ENCODE assay signal across 29 mouse cellular contexts in genomic region chr1:77929552-77929951, GRCm38 (mm10).
DNase-seq lines count a peak whose midpoint lies in the region; ATAC-seq and TF ChIP-seq lines count a peak whose summit lies in the region.
"Had no signal": no experiment of that assay in that cellular context is flagged by ENCODE, and none has a peak within 500 bp of the region (broad histone marks: within the 10 kb centered on the region; RNA-seq: fewer than 3 reads in every experiment).

No protein-coding gene starts in this region.

- H3K9ac ChIP-seq in forebrain, embryonic 13.5 days = no peak overlapping the region
- H3K9ac ChIP-seq in forebrain, embryonic 11.5 days (ENCODE audit: low read length) = no peak overlapping the region
- 0 out of 2 replicates have a peak overlapping the region, but pooled peaks have one; percentile 10 for H3K9ac ChIP-seq in hindbrain, embryonic 16.5 days (ENCODE audit: low read depth, low read length)
- H3K9ac ChIP-seq in hindbrain, embryonic 12.5 days = no peak overlapping the region
- H3K9ac ChIP-seq in midbrain, embryonic 14.5 days (replicated peaks; ENCODE audit: low read length) = no peak overlapping the region
- H3K9ac ChIP-seq in midbrain, postnatal 0 days (replicated peaks; ENCODE audit: low read length, poor library complexity, severe bottlenecking) = no peak overlapping the region
- H3K9ac ChIP-seq in neural tube, embryonic 14.5 days (replicated peaks; ENCODE audit: low read depth, low read length) = no peak overlapping the region
- H3K9ac ChIP-seq: embryonic facial prominence, embryonic 15.5 days; heart, embryonic 12.5 days; limb, embryonic 15.5 days; liver, embryonic 13.5 days; stomach, embryonic 15.5 days had no signal

- no peak overlapping the region for H3K4me3 ChIP-seq in forebrain, embryonic 13.5 days
- no peak overlapping the region for H3K4me3 ChIP-seq in forebrain, embryonic 11.5 days (ENCODE audit: low read depth, low read length)
- no peak overlapping the region for H3K4me3 ChIP-seq in hindbrain, embryonic 16.5 days (ENCODE audit: low read length)
- no peak overlapping the region for H3K4me3 ChIP-seq in hindbrain, embryonic 12.5 days
- H3K4me3 ChIP-seq in midbrain, embryonic 14.5 days (replicated peaks; ENCODE audit: low read depth, low read length) = no peak overlapping the region
- no peak overlapping the region for H3K4me3 ChIP-seq in midbrain, postnatal 0 days (ENCODE audit: low read depth, low read length)
- H3K4me3 ChIP-seq in neural tube, embryonic 14.5 days (ENCODE audit: low read depth, low read length) = no peak overlapping the region
- H3K4me3 ChIP-seq: embryonic facial prominence, embryonic 10.5 days; embryonic facial prominence, embryonic 15.5 days; heart, adult 2 months; heart, embryonic 12.5 days; layer of hippocampus, adult 2 months; limb, embryonic 15.5 days; liver, embryonic 13.5 days; megakaryocyte, embryonic 14.5 days; stomach, embryonic 15.5 days had no signal

- H3K4me1 ChIP-seq in forebrain, embryonic 13.5 days = peaks cover 11% of the 10 kb centered on the region
- no peaks in the 10 kb centered on the region for H3K4me1 ChIP-seq in forebrain, embryonic 11.5 days (replicated peaks; ENCODE audit: control insufficient read depth, insufficient read depth, low read length)
- no peaks in the 10 kb centered on the region for H3K4me1 ChIP-seq in hindbrain, embryonic 16.5 days (ENCODE audit: control insufficient read depth, insufficient read depth, low read depth, low read length)
- peaks cover 6% of the 10 kb centered on the region for H3K4me1 ChIP-seq in hindbrain, embryonic 12.5 days
- peaks cover 4% of the 10 kb centered on the region; the same call in 1 of the 2 replicates for H3K4me1 ChIP-seq in midbrain, embryonic 14.5 days (ENCODE audit: control insufficient read depth, insufficient read depth, low read length)
- peaks cover 4% of the 10 kb centered on the region; the same call in 1 of the 2 replicates for H3K4me1 ChIP-seq in midbrain, postnatal 0 days (ENCODE audit: insufficient read depth, low read length)
- peaks cover 4% of the 10 kb centered on the region; the same call in 1 of the 2 replicates for H3K4me1 ChIP-seq in neural tube, embryonic 14.5 days (ENCODE audit: control insufficient read depth, insufficient read depth, low read length)
- H3K4me1 ChIP-seq: embryonic facial prominence, embryonic 15.5 days; limb, embryonic 15.5 days; liver, embryonic 13.5 days; megakaryocyte, embryonic 14.5 days; stomach, embryonic 15.5 days had no signal

- ATAC-seq in forebrain, embryonic 13.5 days = 0 out of 2 replicates have a peak, but pooled peaks have one; percentile 43
- no peak for ATAC-seq in forebrain, embryonic 11.5 days (replicated peaks; ENCODE audit: low FRiP score)
- ATAC-seq in hindbrain, embryonic 16.5 days = no peak
- ATAC-seq in hindbrain, embryonic 12.5 days (ENCODE audit: low FRiP score) = no peak
- no peak for ATAC-seq in midbrain, embryonic 14.5 days (ENCODE audit: low FRiP score, low TSS enrichment)
- ATAC-seq in midbrain, postnatal 0 days (ENCODE audit: low FRiP score) = no peak
- ATAC-seq in neural tube, embryonic 14.5 days (ENCODE audit: low read depth) = peak; percentile 36; the same call in 1 of the 2 replicates
- ATAC-seq: activated CD4-positive, CD25-positive, alpha-beta regulatory T cell, adult 4 months; intestine, embryonic 16.5 days; lung, postnatal 0 days had no signal

- no peak for TF ChIP-seq CTCF in midbrain, postnatal 0 days (IDR thresholded peaks at IDR 0.05)

- peak overlapping the region; percentile 12; the same call in 1 of the 2 replicates for H3K4me2 ChIP-seq in forebrain, embryonic 13.5 days
- H3K4me2 ChIP-seq in forebrain, embryonic 11.5 days (ENCODE audit: low read depth, low read length, severe bottlenecking) = no peak overlapping the region
- peak overlapping the region; percentile 22 for H3K4me2 ChIP-seq in hindbrain, embryonic 16.5 days (ENCODE audit: low read length)
- H3K4me2 ChIP-seq in hindbrain, embryonic 12.5 days (replicated peaks) = no peak overlapping the region
- H3K4me2 ChIP-seq in midbrain, embryonic 14.5 days (ENCODE audit: low read length) = no peak overlapping the region
- no peak overlapping the region for H3K4me2 ChIP-seq in midbrain, postnatal 0 days (ENCODE audit: low read depth, low read length, poor library complexity, severe bottlenecking)
- H3K4me2 ChIP-seq in neural tube, embryonic 14.5 days (ENCODE audit: low read depth, low read length) = no peak overlapping the region
- H3K4me2 ChIP-seq: embryonic facial prominence, embryonic 15.5 days; heart, embryonic 12.5 days; limb, embryonic 15.5 days; liver, embryonic 13.5 days; stomach, embryonic 15.5 days had no signal

- no peaks in the 10 kb centered on the region for H3K27me3 ChIP-seq in forebrain, embryonic 13.5 days
- H3K27me3 ChIP-seq in forebrain, embryonic 11.5 days (ENCODE audit: control insufficient read depth, insufficient read depth, low read length) = no peaks in the 10 kb centered on the region
- H3K27me3 ChIP-seq in hindbrain, embryonic 16.5 days (replicated peaks; ENCODE audit: control insufficient read depth, insufficient read depth, low read length) = no peaks in the 10 kb centered on the region
- no peaks in the 10 kb centered on the region for H3K27me3 ChIP-seq in hindbrain, embryonic 12.5 days
- no peaks in the 10 kb centered on the region for H3K27me3 ChIP-seq in midbrain, embryonic 14.5 days (ENCODE audit: control insufficient read depth, insufficient read depth, low read length)
- no peaks in the 10 kb centered on the region for H3K27me3 ChIP-seq in midbrain, postnatal 0 days (ENCODE audit: insufficient read depth, low read length)
- no peaks in the 10 kb centered on the region for H3K27me3 ChIP-seq in neural tube, embryonic 14.5 days (ENCODE audit: control insufficient read depth, insufficient read depth, low read length)
- H3K27me3 ChIP-seq: CH12.LX; embryonic facial prominence, embryonic 15.5 days; heart, embryonic 12.5 days; limb, embryonic 15.5 days; liver, embryonic 13.5 days; megakaryocyte, embryonic 14.5 days; stomach, embryonic 15.5 days had no signal

- no peaks in the 10 kb centered on the region for H3K36me3 ChIP-seq in forebrain, embryonic 13.5 days (ENCODE audit: poor library complexity, severe bottlenecking)
- H3K36me3 ChIP-seq in forebrain, embryonic 11.5 days (ENCODE audit: control insufficient read depth, insufficient read depth, low read length) = no peaks in the 10 kb centered on the region
- no peaks in the 10 kb centered on the region for H3K36me3 ChIP-seq in hindbrain, embryonic 16.5 days (ENCODE audit: control insufficient read depth, insufficient read depth, low read length)
- H3K36me3 ChIP-seq in hindbrain, embryonic 12.5 days = no peaks in the 10 kb centered on the region
- H3K36me3 ChIP-seq in midbrain, embryonic 14.5 days (ENCODE audit: control insufficient read depth, insufficient read depth, low read length) = no peaks in the 10 kb centered on the region
- no peaks in the 10 kb centered on the region for H3K36me3 ChIP-seq in midbrain, postnatal 0 days (ENCODE audit: insufficient read depth, low read length)
- no peaks in the 10 kb centered on the region for H3K36me3 ChIP-seq in neural tube, embryonic 14.5 days (ENCODE audit: control insufficient read depth, insufficient read depth, low read length)
- H3K36me3 ChIP-seq: embryonic facial prominence, embryonic 10.5 days; embryonic facial prominence, embryonic 15.5 days; heart, embryonic 12.5 days; limb, embryonic 15.5 days; liver, embryonic 13.5 days; stomach, embryonic 15.5 days had no signal

- H3K9me3 ChIP-seq in forebrain, embryonic 13.5 days (replicated peaks) = peaks cover 6% of the 10 kb centered on the region; the same call in 1 of the 2 replicates
- no peaks in the 10 kb centered on the region; the same call in 1 of the 2 replicates for H3K9me3 ChIP-seq in forebrain, embryonic 11.5 days (ENCODE audit: control insufficient read depth, low read length)
- no peaks in the 10 kb centered on the region for H3K9me3 ChIP-seq in hindbrain, embryonic 16.5 days (ENCODE audit: control insufficient read depth, low read length)
- H3K9me3 ChIP-seq in hindbrain, embryonic 12.5 days (replicated peaks) = no peaks in the 10 kb centered on the region
- H3K9me3 ChIP-seq in midbrain, embryonic 14.5 days (ENCODE audit: control insufficient read depth, low read length) = 0 out of 2 replicates have a peak, but pooled peaks cover 4% of the 10 kb centered on the region
- no peaks in the 10 kb centered on the region for H3K9me3 ChIP-seq in midbrain, postnatal 0 days (ENCODE audit: low read length)
- H3K9me3 ChIP-seq in neural tube, embryonic 14.5 days (ENCODE audit: control insufficient read depth, low read length) = no peaks in the 10 kb centered on the region
- H3K9me3 ChIP-seq: embryonic facial prominence, embryonic 15.5 days; heart, embryonic 12.5 days; limb, embryonic 15.5 days; liver, embryonic 13.5 days; stomach, embryonic 15.5 days had no signal

- DNase-seq in forebrain, embryonic 11.5 days (ENCODE audit: low spot score) = no peak
- DNase-seq in midbrain, embryonic 14.5 days = peak; percentile 17
- DNase-seq in midbrain, postnatal 0 days (ENCODE audit: low spot score) = no peak
- DNase-seq in right cerebral cortex, adult 2 months (ENCODE audit: low spot score in 2 of 2) = no peak
- DNase-seq: adrenal gland, adult 2 months; adrenal gland, postnatal 36 days; cerebellum, adult 2 months; cerebellum, postnatal 25 days; gastrocnemius, postnatal 25 days; heart, adult 2 months; kidney, postnatal 36 days; liver, embryonic 13.5 days; lung, adult 18-20 months; lung, postnatal 4 days had no signal

- H3K27ac ChIP-seq in forebrain, embryonic 13.5 days = no peak overlapping the region
- no peak overlapping the region for H3K27ac ChIP-seq in forebrain, embryonic 11.5 days (ENCODE audit: low read depth, low read length)
- no peak overlapping the region for H3K27ac ChIP-seq in hindbrain, embryonic 16.5 days (ENCODE audit: low read depth, low read length)
- no peak overlapping the region for H3K27ac ChIP-seq in hindbrain, embryonic 12.5 days
- H3K27ac ChIP-seq in midbrain, embryonic 14.5 days (replicated peaks; ENCODE audit: low read depth, low read length) = no peak overlapping the region
- no peak overlapping the region for H3K27ac ChIP-seq in midbrain, postnatal 0 days (ENCODE audit: low read depth, low read length)
- H3K27ac ChIP-seq in neural tube, embryonic 14.5 days (ENCODE audit: low read depth, low read length) = no peak overlapping the region
- H3K27ac ChIP-seq: embryonic facial prominence, embryonic 10.5 days; embryonic facial prominence, embryonic 15.5 days; heart, adult 2 months; layer of hippocampus, adult 2 months; limb, embryonic 15.5 days; liver, embryonic 13.5 days; stomach, embryonic 15.5 days had no signal

- WGBS in forebrain, embryonic 13.5 days = 37% methylated on average over 8 of the region's 8 CpGs
- WGBS in forebrain, embryonic 11.5 days = 57% methylated on average over 8 of the region's 8 CpGs
- 30% methylated on average over 8 of the region's 8 CpGs for WGBS in hindbrain, embryonic 16.5 days
- 48% methylated on average over 8 of the region's 8 CpGs for WGBS in hindbrain, embryonic 12.5 days
- 44% methylated on average over 8 of the region's 8 CpGs for WGBS in midbrain, embryonic 14.5 days
- WGBS in midbrain, postnatal 0 days = 37% methylated on average over 8 of the region's 8 CpGs
- 12% methylated on average over 8 of the region's 8 CpGs for WGBS in neural tube, embryonic 14.5 days

Comparison
In these comparisons a context has a peak if more than half of its experiments do, and no peak if none do; other contexts are left out.
1. ATAC-seq: peak in forebrain, embryonic 13.5 days (single experiment) and neural tube, embryonic 14.5 days (single experiment); none in forebrain, embryonic 11.5 days (single experiment), hindbrain, embryonic 16.5 days (single experiment), hindbrain, embryonic 12.5 days (single experiment), midbrain, embryonic 14.5 days (single experiment) and midbrain, postnatal 0 days (single experiment).
2. H3K4me2 ChIP-seq: peak in forebrain, embryonic 13.5 days (single experiment) and hindbrain, embryonic 16.5 days (single experiment); none in forebrain, embryonic 11.5 days (single experiment), hindbrain, embryonic 12.5 days (single experiment), midbrain, embryonic 14.5 days (single experiment), midbrain, postnatal 0 days (single experiment) and neural tube, embryonic 14.5 days (single experiment).